Mouse (Mus musculus) spleen, adult 2 months (tissue): ENCODE data around the gene Tipin.

Source experiments
- CTCF ChIP-seq: fragments of 200-500 bp; IDR thresholded peaks from 2 replicates; pipeline ENCODE4 v1.5.1; 2011; ENCODE audit warnings: mild to moderate bottlenecking, inconsistent platforms; ENCODE audit not compliant: insufficient read depth, insufficient read length, insufficient replicate concordance; ENCODE audit errors: extremely low read depth
- POLR2A ChIP-seq: fragments of 200-500 bp; IDR thresholded peaks from 2 replicates; pipeline ENCODE4 v1.6.1; 2011; ENCODE audit warnings: low read depth, low read length, inconsistent platforms

DNA sequence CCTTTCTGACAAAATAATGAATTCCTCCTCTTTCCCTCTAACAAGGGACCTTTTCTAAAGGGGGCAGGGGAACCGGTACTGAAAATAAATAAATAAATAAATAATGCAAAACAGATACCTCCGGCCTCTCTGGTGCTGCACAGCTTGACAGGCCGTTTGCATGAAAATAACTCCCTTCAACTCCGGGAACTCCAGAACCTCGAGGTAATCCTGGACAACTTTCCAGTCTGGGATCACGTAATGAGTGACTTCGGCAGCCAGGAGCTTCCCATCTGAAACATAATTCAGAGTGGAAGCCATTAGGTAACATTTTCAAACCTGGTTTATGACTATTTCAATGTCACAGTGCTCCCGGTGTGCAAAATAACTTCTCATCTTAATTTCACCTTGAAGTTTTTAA is 58.0 kb downstream of the Tipin start:
- TF ChIP-seq CTCF (no peak), POLR2A (no peak)
